Comparison of ENCODE assay signal across 21 mouse cellular contexts in genomic region chr12:83483653-83484052, GRCm38 (mm10). TPM values are rescaled to one million over a fixed set of nuclear protein-coding genes. Genes with fewer than 3 reads are reported as not detected.
DNase-seq lines count a peak whose midpoint lies in the region; ATAC-seq and TF ChIP-seq lines count a peak whose summit lies in the region.
"Had no signal": no experiment of that assay in that cellular context is flagged by ENCODE, and none has a peak within 500 bp of the region (broad histone marks: within the 10 kb centered on the region; RNA-seq: fewer than 3 reads in every experiment).

No protein-coding gene starts in this region.

- H3K9me3 ChIP-seq in midbrain, postnatal 0 days (ENCODE audit: low read length) = no peaks in the 10 kb centered on the region
- H3K9me3 ChIP-seq in midbrain, embryonic 13.5 days = no peaks in the 10 kb centered on the region
- no peaks in the 10 kb centered on the region for H3K9me3 ChIP-seq in heart, postnatal 0 days (replicated peaks; ENCODE audit: control insufficient read depth, low read length)
- H3K9me3 ChIP-seq: embryonic facial prominence, embryonic 12.5 days; G1E; limb, embryonic 15.5 days had no signal

- H3K4me3 ChIP-seq in midbrain, postnatal 0 days (ENCODE audit: low read depth, low read length) = no peak overlapping the region
- no peak overlapping the region for H3K4me3 ChIP-seq in midbrain, embryonic 13.5 days (replicated peaks)
- no peak overlapping the region for H3K4me3 ChIP-seq in heart, postnatal 0 days (ENCODE audit: low read depth, low read length)
- H3K4me3 ChIP-seq: embryonic facial prominence, embryonic 12.5 days; limb, embryonic 15.5 days had no signal

- no peak overlapping the region for H3K4me2 ChIP-seq in midbrain, postnatal 0 days (ENCODE audit: low read depth, low read length, poor library complexity, severe bottlenecking)
- no peak overlapping the region for H3K4me2 ChIP-seq in midbrain, embryonic 13.5 days (replicated peaks)
- H3K4me2 ChIP-seq in heart, postnatal 0 days (ENCODE audit: low read depth, low read length) = peak overlapping the region; percentile 34; the same call in 1 of the 2 replicates
- H3K4me2 ChIP-seq: embryonic facial prominence, embryonic 12.5 days; limb, embryonic 15.5 days had no signal

- intact Hi-C loops in heart, postnatal 25 days (cut with DNase I) = no loop called here

- 0 out of 2 replicates have a peak, but pooled peaks have one; percentile 22 for TF ChIP-seq EP300 in heart, postnatal 0 days (IDR thresholded peaks at IDR 0.05; ENCODE audit: low read depth)

- no peaks in the 10 kb centered on the region for H3K36me3 ChIP-seq in midbrain, postnatal 0 days (ENCODE audit: insufficient read depth, low read length)
- no peaks in the 10 kb centered on the region for H3K36me3 ChIP-seq in midbrain, embryonic 13.5 days
- no peaks in the 10 kb centered on the region for H3K36me3 ChIP-seq in heart, postnatal 0 days (replicated peaks; ENCODE audit: control insufficient read depth, insufficient read depth, low read length)
- H3K36me3 ChIP-seq: embryonic facial prominence, embryonic 12.5 days; G1E; limb, embryonic 15.5 days had no signal

- peak; percentile 22; the same call in 1 of the 2 replicates for TF ChIP-seq CTCF in midbrain, postnatal 0 days (IDR thresholded peaks at IDR 0.05)
- 0 out of 2 replicates have a peak, but pooled peaks have one; percentile 7 for TF ChIP-seq CTCF in heart, postnatal 0 days (IDR thresholded peaks at IDR 0.05; ENCODE audit: low read depth)

- no peaks in the 10 kb centered on the region for H3K27me3 ChIP-seq in midbrain, postnatal 0 days (ENCODE audit: insufficient read depth, low read length)
- 0 out of 2 replicates have a peak, but pooled peaks cover 4% of the 10 kb centered on the region for H3K27me3 ChIP-seq in midbrain, embryonic 13.5 days
- H3K27me3 ChIP-seq in heart, postnatal 0 days (ENCODE audit: control insufficient read depth, insufficient read depth, low read length) = peaks cover 5% of the 10 kb centered on the region; the same call in 1 of the 2 replicates

- H3K9ac ChIP-seq in midbrain, postnatal 0 days (replicated peaks; ENCODE audit: low read length, poor library complexity, severe bottlenecking) = no peak overlapping the region
- no peak overlapping the region for H3K9ac ChIP-seq in midbrain, embryonic 13.5 days (replicated peaks)
- H3K9ac ChIP-seq in heart, postnatal 0 days (replicated peaks; ENCODE audit: low read depth, low read length) = no peak overlapping the region
- H3K9ac ChIP-seq: embryonic facial prominence, embryonic 12.5 days; forebrain, postnatal 0 days; limb, embryonic 15.5 days had no signal

- no peak overlapping the region for H3K27ac ChIP-seq in midbrain, postnatal 0 days (ENCODE audit: low read depth, low read length)
- H3K27ac ChIP-seq in midbrain, embryonic 13.5 days = no peak overlapping the region
- H3K27ac ChIP-seq in heart, postnatal 0 days (ENCODE audit: low read depth) = peak overlapping the region; percentile 57
- H3K27ac ChIP-seq: embryonic facial prominence, embryonic 12.5 days; hindbrain, postnatal 0 days; limb, embryonic 15.5 days; macrophage had no signal

- ATAC-seq in midbrain, postnatal 0 days (ENCODE audit: low FRiP score) = no peak
- ATAC-seq in midbrain, embryonic 13.5 days = no peak
- no peak for ATAC-seq in heart, postnatal 0 days (ENCODE audit: insufficient read depth, low read depth)
- ATAC-seq: forebrain, postnatal 0 days; hindbrain, postnatal 0 days had no signal

- WGBS in midbrain, postnatal 0 days = 61% methylated on average over 5 of the region's 5 CpGs
- WGBS in midbrain, embryonic 13.5 days = 76% methylated on average over 5 of the region's 5 CpGs
- WGBS in heart, postnatal 0 days = 29% methylated on average over 5 of the region's 5 CpGs

- H3K4me1 ChIP-seq in midbrain, postnatal 0 days (ENCODE audit: insufficient read depth, low read length) = 0 out of 2 replicates have a peak, but pooled peaks cover under 1% of the 10 kb centered on the region
- H3K4me1 ChIP-seq in midbrain, embryonic 13.5 days (replicated peaks) = peaks cover 24% of the 10 kb centered on the region
- peaks cover 19% of the 10 kb centered on the region; the same call in 1 of the 2 replicates for H3K4me1 ChIP-seq in heart, postnatal 0 days (ENCODE audit: control insufficient read depth, insufficient read depth)

- DNase-seq in heart, adult 9 months (ENCODE audit: low spot score in 2 of 2) = peak; percentile 31 to 45
- DNase-seq in heart, postnatal 25 days (ENCODE audit: low spot score) = no peak
- no peak for DNase-seq in midbrain, postnatal 0 days (ENCODE audit: low spot score)
- DNase-seq in heart, postnatal 0 days (ENCODE audit: low spot score) = peak; percentile 51
- DNase-seq in left cerebral cortex, adult 11 months (ENCODE audit: low spot score) = no peak
- DNase-seq in MN1 (ENCODE audit: low spot score) = no peak
- DNase-seq: adrenal gland, postnatal 10 days; cerebellum, adult 18-20 months; cerebellum, postnatal 14 days; forebrain, postnatal 0 days; gastrocnemius, postnatal 14 days; kidney, adult 11 months; kidney, postnatal 4 days; layer of hippocampus, adult 9-11 months; left cerebral cortex, postnatal 4 days had no signal

RNA-seq across cellular contexts. Expression of gene Dpf3, which starts 3.9 kb away (rescaled TPM):
- total RNA-seq in heart, postnatal 25 days (2021) = 10 to 100 TPM; 17.4 to 21.3 TPM
- total RNA-seq in midbrain, postnatal 0 days (2014; rRNA removed) = 31.7 and 35.9 TPM in 2 replicates
- 10.3 and 14.3 TPM in 2 replicates for polyA plus RNA-seq in midbrain, postnatal 0 days (2015; fragmentation: Nextera tagmentation; extraction: Ambion mirVana)
- polyA plus RNA-seq in midbrain, embryonic 13.5 days (2015; fragmentation: Nextera tagmentation; extraction: Ambion mirVana) = 25.2 and 26.9 TPM in 2 replicates
- 5.2 and 14.4 TPM in 2 replicates for total RNA-seq in heart, postnatal 0 days (2014; rRNA removed; ENCODE audit: low replicate concordance)
- polyA plus RNA-seq in heart, postnatal 0 days (2015; fragmentation: Nextera tagmentation; extraction: Ambion mirVana) = 15.3 and 18.5 TPM in 2 replicates
- polyA plus RNA-seq: macrophage had no signal

RNA-seq across cellular contexts. Expression of gene Dcaf4, which starts 36.6 kb away (rescaled TPM):
- 10 to 100 TPM; 14.1 to 15.2 TPM for total RNA-seq in heart, postnatal 25 days (2021)
- total RNA-seq in midbrain, postnatal 0 days (2014; rRNA removed) = 38.4 and 48.7 TPM in 2 replicates
- polyA plus RNA-seq in midbrain, postnatal 0 days (2015; fragmentation: Nextera tagmentation; extraction: Ambion mirVana) = 40.8 and 41.9 TPM in 2 replicates
- 38.0 and 39.0 TPM in 2 replicates for polyA plus RNA-seq in midbrain, embryonic 13.5 days (2015; fragmentation: Nextera tagmentation; extraction: Ambion mirVana)
- 33.4 and 47.3 TPM in 2 replicates for total RNA-seq in heart, postnatal 0 days (2014; rRNA removed; ENCODE audit: low replicate concordance)
- 19.2 and 19.7 TPM in 2 replicates for polyA plus RNA-seq in heart, postnatal 0 days (2015; fragmentation: Nextera tagmentation; extraction: Ambion mirVana)

Comparison
In these comparisons a context has a peak if more than half of its experiments do, and no peak if none do; other contexts are left out.
1. DNase-seq: peak in heart, adult 9 months (2 of 2) and heart, postnatal 0 days (single experiment); none in heart, postnatal 25 days (single experiment), midbrain, postnatal 0 days (single experiment), left cerebral cortex, adult 11 months (single experiment) and MN1 (single experiment).